Mouse (Mus musculus) CH12.LX (cell line): ENCODE measurements at regions not wholly inside any gene's neighbourhood (a gene's known extent, or its start where the extent isn't known, plus 50 kb on each side); places are given as distances from the start of the nearest gene placed in this dataset.

Experiments
- EP300 ChIP-seq: IDR thresholded peaks from 2 replicates; pipeline ENCODE4 v1.6.1; 2011; ENCODE audit warnings: low read length, improper control_type of control experiment
- HCFC1 ChIP-seq: IDR thresholded peaks from 2 replicates; pipeline ENCODE4 v1.6.1; 2012; ENCODE audit warnings: low read depth, mild to moderate bottlenecking, inconsistent platforms, low read length, improper control_type of control experiment
- POLR2A ChIP-seq: IDR thresholded peaks from 2 replicates; pipeline ENCODE4 v1.6.1; 2011; ENCODE audit warnings: low read depth, mild to moderate bottlenecking, improper control_type of control experiment, low read length
- SMC3 ChIP-seq: IDR thresholded peaks from 2 replicates; pipeline ENCODE4 v1.6.1; 2011; ENCODE audit warnings: low read depth, low read length, improper control_type of control experiment
- TCF12 ChIP-seq: IDR thresholded peaks from 2 replicates; pipeline ENCODE4 v1.6.1; 2014; ENCODE audit warnings: low read depth, mild to moderate bottlenecking, inconsistent platforms, low read length, improper control_type of control experiment

- TF ChIP-seq HCFC1: no peak
- no peak for TF ChIP-seq POLR2A
- peak; percentile 79 for TF ChIP-seq TCF12
- TF ChIP-seq SMC3: no peak
- peak; percentile 76 for TF ChIP-seq EP300
Measured at GRCm38 (mm10) chr6:127270774-127271173, 118.8 kb upstream of the Ccnd2 start.
